8 mouse cellular contexts compared by ENCODE assay signal in genomic region chrX:75673920-75674665, GRCm38 (mm10).
DNase-seq lines count a peak whose midpoint lies in the region; ATAC-seq and TF ChIP-seq lines count a peak whose summit lies in the region.

No protein-coding gene starts in this region.

- no peak overlapping the region for H3K9ac ChIP-seq in heart, embryonic 12.5 days
- H3K9ac ChIP-seq in kidney, postnatal 0 days (ENCODE audit: low read depth, low read length): no peak overlapping the region
- no peak overlapping the region for H3K9ac ChIP-seq in liver, embryonic 11.5 days (ENCODE audit: low read depth, low read length)
- H3K9ac ChIP-seq in stomach, embryonic 14.5 days (replicated peaks; ENCODE audit: low read depth, low read length): no peak overlapping the region

- H3K9me3 ChIP-seq in heart, embryonic 12.5 days (replicated peaks): peaks cover 9% of the 10 kb centered on the region; the same call in 1 of the 2 replicates
- no peaks in the 10 kb centered on the region for H3K9me3 ChIP-seq in kidney, postnatal 0 days (replicated peaks; ENCODE audit: low read length)
- H3K9me3 ChIP-seq in liver, embryonic 11.5 days (ENCODE audit: control insufficient read depth, low read length): 0 out of 2 replicates have a peak, but pooled peaks cover 6% of the 10 kb centered on the region
- no peaks in the 10 kb centered on the region; the same call in 1 of the 2 replicates for H3K9me3 ChIP-seq in stomach, embryonic 14.5 days (ENCODE audit: control insufficient read depth, low read depth, low read length)

- no peaks in the 10 kb centered on the region for H3K4me1 ChIP-seq in heart, embryonic 12.5 days (replicated peaks)
- no peaks in the 10 kb centered on the region for H3K4me1 ChIP-seq in kidney, postnatal 0 days (replicated peaks; ENCODE audit: insufficient read depth, low read length)
- no peaks in the 10 kb centered on the region for H3K4me1 ChIP-seq in liver, embryonic 11.5 days (replicated peaks; ENCODE audit: control insufficient read depth, insufficient read depth, low read length)
- no peaks in the 10 kb centered on the region for H3K4me1 ChIP-seq in stomach, embryonic 14.5 days (ENCODE audit: control insufficient read depth, insufficient read depth, low read length)

- no peak overlapping the region for H3K27ac ChIP-seq in heart, embryonic 12.5 days (ENCODE audit: poor library complexity, severe bottlenecking)
- no peak overlapping the region for H3K27ac ChIP-seq in kidney, postnatal 0 days
- no peak overlapping the region for H3K27ac ChIP-seq in liver, embryonic 11.5 days (ENCODE audit: low read depth, low read length)
- H3K27ac ChIP-seq in stomach, embryonic 14.5 days (ENCODE audit: low read length): no peak overlapping the region

- DNase-seq in CD4-positive helper T cell, adult 2 months (ENCODE audit: low read depth, low spot score): peak; percentile 95
- DNase-seq in brain, embryonic 18.5 days (ENCODE audit: low read depth, low spot score): peak; percentile 97
- DNase-seq in kidney, postnatal 0 days (ENCODE audit: low spot score): peak; percentile 95
- peak; percentile 75 for DNase-seq in liver, embryonic 11.5 days (ENCODE audit: low spot score)
- DNase-seq in naive thymus-derived CD4-positive, alpha-beta T cell, adult 2 months (ENCODE audit: low read depth): peak; percentile 97

- H3K4me3 ChIP-seq in heart, embryonic 12.5 days: peak overlapping the region; percentile 37
- H3K4me3 ChIP-seq in kidney, postnatal 0 days (replicated peaks; ENCODE audit: low read depth, low read length): peak overlapping the region; percentile 20
- H3K4me3 ChIP-seq in liver, embryonic 11.5 days (ENCODE audit: low read depth, low read length): peak overlapping the region; percentile 17; the same call in 1 of the 2 replicates
- 0 out of 2 replicates have a peak overlapping the region, but pooled peaks have one; percentile 15 for H3K4me3 ChIP-seq in stomach, embryonic 14.5 days (ENCODE audit: low read depth, low read length)

- 6% methylated on average over 23 of the region's 23 CpGs for WGBS in heart, embryonic 12.5 days
- 13% methylated on average over 23 of the region's 23 CpGs for WGBS in kidney, postnatal 0 days
- WGBS in liver, embryonic 11.5 days: 12% methylated on average over 23 of the region's 23 CpGs
- WGBS in stomach, embryonic 14.5 days: 16% methylated on average over 23 of the region's 23 CpGs

- ATAC-seq in erythroid progenitor cell, adult 5-6 weeks (replicated peaks; ENCODE audit: low FRiP score, poor library complexity, severe bottlenecking): peak; percentile 96
- ATAC-seq in heart, embryonic 12.5 days (ENCODE audit: insufficient number of reproducible peaks, low FRiP score): peak; percentile 95
- ATAC-seq in kidney, postnatal 0 days (replicated peaks; ENCODE audit: low FRiP score, low read depth): peak; percentile 98
- peak; percentile 94 for ATAC-seq in liver, embryonic 11.5 days (replicated peaks; ENCODE audit: low FRiP score)
- ATAC-seq in stomach, embryonic 14.5 days (ENCODE audit: insufficient number of reproducible peaks, insufficient read depth, low FRiP score, low read depth): peak; percentile 94

- H3K27me3 ChIP-seq in heart, embryonic 12.5 days (replicated peaks): no peaks in the 10 kb centered on the region
- no peaks in the 10 kb centered on the region for H3K27me3 ChIP-seq in kidney, postnatal 0 days (ENCODE audit: insufficient read depth, low read length)
- no peaks in the 10 kb centered on the region for H3K27me3 ChIP-seq in liver, embryonic 11.5 days (replicated peaks; ENCODE audit: control insufficient read depth, insufficient read depth, low read length)
- H3K27me3 ChIP-seq in stomach, embryonic 14.5 days (ENCODE audit: control insufficient read depth, insufficient read depth, low read length): no peaks in the 10 kb centered on the region

- peak; percentile 95 for TF ChIP-seq CTCF in kidney, postnatal 0 days (IDR thresholded peaks at IDR 0.05; ENCODE audit: low read depth)

- peak overlapping the region; percentile 52 for H3K4me2 ChIP-seq in heart, embryonic 12.5 days
- peak overlapping the region; percentile 32; the same call in 1 of the 2 replicates for H3K4me2 ChIP-seq in kidney, postnatal 0 days (ENCODE audit: low read length)
- H3K4me2 ChIP-seq in liver, embryonic 11.5 days: peak overlapping the region; percentile 43
- peak overlapping the region; percentile 25; the same call in 1 of the 2 replicates for H3K4me2 ChIP-seq in stomach, embryonic 14.5 days (replicated peaks; ENCODE audit: low read depth, low read length)

- no peaks in the 10 kb centered on the region for H3K36me3 ChIP-seq in heart, embryonic 12.5 days
- H3K36me3 ChIP-seq in kidney, postnatal 0 days (ENCODE audit: insufficient read depth, low read length): no peaks in the 10 kb centered on the region
- no peaks in the 10 kb centered on the region for H3K36me3 ChIP-seq in liver, embryonic 11.5 days (ENCODE audit: control insufficient read depth, insufficient read depth, low read length)
- H3K36me3 ChIP-seq in stomach, embryonic 14.5 days (ENCODE audit: control insufficient read depth, insufficient read depth, low read length): no peaks in the 10 kb centered on the region
